Mouse (Mus musculus): ENCODE results near the gene Uqcr10.

DNA sequence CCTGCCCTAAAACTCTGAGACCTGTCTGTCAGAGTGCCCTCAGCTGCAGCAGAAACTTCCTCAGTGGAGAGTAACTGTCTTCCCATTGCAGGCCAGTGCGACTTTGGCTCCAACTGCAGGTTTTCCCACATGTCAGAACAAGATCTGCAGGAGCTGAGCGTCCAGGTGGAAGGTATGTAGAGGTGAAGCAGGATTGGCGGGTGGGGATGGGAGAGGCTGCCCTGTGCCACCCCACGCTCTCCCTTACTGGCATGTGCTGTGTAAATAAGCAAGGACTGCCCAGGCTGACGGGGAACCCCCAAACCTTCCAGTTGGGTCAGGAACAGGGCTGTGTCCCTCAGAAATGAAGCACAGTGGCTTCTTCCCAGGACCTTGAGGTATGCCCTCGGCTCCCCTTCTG is 26.0 kb upstream of the Uqcr10 start:
- no peak for TF ChIP-seq CTCF (IDR thresholded peaks at IDR 0.05; ENCODE audit: insufficient read depth, low read length)
- TF ChIP-seq POLR2A (IDR thresholded peaks at IDR 0.05; ENCODE audit: borderline replicate concordance, extremely low read depth, low read depth, low read length): no peak
